Mouse (Mus musculus) forebrain, postnatal 0 days (tissue): Measurements from ENCODE around the gene Vamp9. TPM values are rescaled to one million over a fixed set of nuclear protein-coding genes. Genes with fewer than 3 reads are reported as not detected.

Experiments used
- ATAC-seq: fragments of 200-750 bp; cut with Nextera tagmentation; 2 replicates; pipeline ENCODE4 v1.8.0; 2017; ENCODE audit warnings: mild to moderate bottlenecking, moderate library complexity
- DNase-seq: peaks from one replicate; pipeline ENCODE4 v3.0.0-alpha.2; 2015
- H3K27ac ChIP-seq: fragments of 300-500 bp; sonication (generic); 2 replicates; pipeline ENCODE4 v1.5.1; 2014; ENCODE audit warnings: low read depth, mild to moderate bottlenecking, antibody characterized with exemption, low read length, moderate library complexity, mixed read lengths
- H3K27me3 ChIP-seq: fragments of 300-500 bp; sonication (generic); 2 replicates; pipeline ENCODE4 v1.6.1; 2014; ENCODE audit warnings: mild to moderate bottlenecking, low read length, mixed read lengths; ENCODE audit not compliant: insufficient read depth
- H3K36me3 ChIP-seq: fragments of 300-500 bp; sonication (generic); 2 replicates; pipeline ENCODE4 v1.6.1; 2014; ENCODE audit warnings: mild to moderate bottlenecking, moderate library complexity; ENCODE audit not compliant: insufficient read depth
- H3K4me1 ChIP-seq: fragments of 300-500 bp; sonication (generic); 2 replicates; pipeline ENCODE4 v1.6.1; 2014; ENCODE audit warnings: antibody characterized with exemption; ENCODE audit not compliant: insufficient read depth
- H3K4me2 ChIP-seq: fragments of 300-500 bp; sonication (generic); 2 replicates; pipeline ENCODE4 v1.6.1; 2014; ENCODE audit warnings: low read depth, mild to moderate bottlenecking, moderate library complexity
- H3K4me3 ChIP-seq: fragments of 300-500 bp; sonication (generic); 2 replicates; pipeline ENCODE4 v1.5.1; 2014; ENCODE audit warnings: low read depth, low read length, mixed read lengths
- H3K9ac ChIP-seq: fragments of 300-500 bp; sonication (generic); 2 replicates; pipeline ENCODE4 v1.6.1; 2014; ENCODE audit warnings: mild to moderate bottlenecking
- H3K9me3 ChIP-seq: fragments of 300-500 bp; sonication (generic); 2 replicates; pipeline ENCODE4 v1.6.1; 2016; ENCODE audit warnings: low read length
- CTCF ChIP-seq: sonication (generic); IDR thresholded peaks from 2 replicates; pipeline ENCODE4 v1.5.1; 2016; ENCODE audit warnings: antibody characterized with exemption, control low read depth, low read depth
- WGBS: fragments of 180-500 bp; shearing (Covaris S2); extraction: QIAGEN DNeasy Blood & Tissue Kit; methylation state at CpG from one replicate; pipeline ENCODE4 v1.1.7; 2014; 5-methylcytosine and 5-hydroxymethylcytosine counted together
- polyA plus RNA-seq: library from polyadenylated mRNA; unstranded; fragments of >200 nt; fragmentation: Nextera tagmentation; extraction: Ambion mirVana; gene quantifications from 2 replicates; pipeline ENCODE4 v1.2.1, GENCODE M21; 2015
- total RNA-seq: library from RNA; depleted of rRNA; stranded (reverse); fragments of >200 nt; gene quantifications from 2 replicates; pipeline ENCODE4 v1.2.3, GENCODE M21; 2014

Vamp9 gene
- total and polyA plus RNA-seq, 2 experiments from 2014 or later: 0.52 to 0.73 TPM

DNA sequence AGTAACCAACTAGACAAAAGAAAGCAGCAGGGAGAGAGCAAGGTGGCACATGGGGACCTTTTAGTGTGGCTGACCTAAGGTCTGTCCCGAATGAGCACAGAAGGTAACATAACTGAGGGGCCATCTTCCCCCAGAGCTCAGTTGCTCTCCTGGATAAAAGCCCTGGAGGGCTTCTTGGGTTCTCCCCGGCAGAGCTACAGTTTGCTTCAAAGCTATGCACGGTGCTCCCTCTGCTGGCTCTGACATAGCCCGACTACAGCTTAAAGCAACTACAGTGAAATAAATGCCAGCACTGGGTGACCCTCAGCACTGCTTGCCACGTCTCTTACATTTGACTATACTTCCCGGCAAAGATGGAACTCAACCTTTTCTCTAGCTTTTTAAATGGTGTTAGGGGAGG is 6.0 kb upstream of the Vamp9 start:
- H3K27ac ChIP-seq: no peak overlapping the region
- ATAC-seq (peak; percentile 95), DNase-seq (peak; percentile 89)
- H3K4me3 ChIP-seq: no peak overlapping the region
- no peak overlapping the region for H3K9ac ChIP-seq
- no peaks in the 10 kb centered on the region for H3K27me3 ChIP-seq
- no peaks in the 10 kb centered on the region for H3K9me3 ChIP-seq
- H3K4me1 ChIP-seq: no peaks in the 10 kb centered on the region
- peak; percentile 90 for TF ChIP-seq CTCF
- no peak overlapping the region for H3K4me2 ChIP-seq
- no peaks in the 10 kb centered on the region for H3K36me3 ChIP-seq
- WGBS: 7% methylated on average over 6 of the region's 6 CpGs

DNA sequence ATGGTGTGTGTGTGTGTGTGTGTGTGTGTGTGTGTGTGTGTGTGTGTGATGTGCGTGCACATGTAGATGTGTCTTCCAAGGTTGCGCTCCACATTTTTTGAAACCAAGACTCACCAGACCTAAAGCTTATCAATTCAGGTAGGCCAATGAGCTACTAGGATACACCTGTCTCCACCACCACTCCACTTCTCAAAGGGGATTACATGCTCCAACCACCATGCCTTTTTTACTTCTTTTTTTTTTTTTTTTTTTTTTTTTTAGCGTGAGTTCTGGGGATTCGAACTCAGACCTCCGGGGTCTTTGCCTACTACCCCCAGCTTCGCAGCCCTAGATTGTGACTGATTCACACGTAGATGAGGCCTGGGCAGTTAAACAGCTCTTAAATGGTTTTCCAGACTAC is 323 bp upstream of the Vamp9 start:
- no peaks in the 10 kb centered on the region for H3K36me3 ChIP-seq
- H3K4me3 ChIP-seq: peak overlapping the region; percentile 51
- ATAC-seq (no peak), DNase-seq (no peak)
- no peaks in the 10 kb centered on the region for H3K9me3 ChIP-seq
- H3K4me1 ChIP-seq: 0 out of 2 replicates have a peak, but pooled peaks cover 4% of the 10 kb centered on the region
- no peak overlapping the region for H3K27ac ChIP-seq
- H3K4me2 ChIP-seq: peak overlapping the region; percentile 60
- no peak overlapping the region for H3K9ac ChIP-seq
- 70% methylated on average over 7 of the region's 7 CpGs for WGBS
- TF ChIP-seq CTCF: no peak
- no peaks in the 10 kb centered on the region for H3K27me3 ChIP-seq

DNA sequence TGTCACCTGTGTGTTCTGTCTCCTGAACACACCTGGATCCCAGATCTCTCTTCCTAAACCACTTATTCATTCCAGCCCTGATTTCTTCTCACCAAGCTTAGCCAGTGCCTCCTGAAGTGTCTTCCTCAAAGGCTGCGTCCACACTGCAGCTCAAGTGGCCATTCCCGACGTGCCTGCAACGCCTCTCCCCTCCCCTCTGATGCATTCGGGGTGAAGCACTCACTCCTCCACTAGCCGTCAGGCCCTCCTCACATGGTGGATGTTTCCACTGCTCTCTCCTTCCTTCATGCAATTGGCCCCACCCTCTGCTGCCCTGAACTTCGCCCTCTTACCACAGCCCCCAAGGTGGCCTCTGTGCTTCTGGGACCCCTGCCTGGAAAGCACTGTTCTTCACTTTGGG is 9.4 kb downstream of the Vamp9 start:
- 57% methylated on average over 7 of the region's 7 CpGs for WGBS
- no peaks in the 10 kb centered on the region for H3K9me3 ChIP-seq
- DNase-seq (no peak), ATAC-seq (no peak)
- H3K4me2 ChIP-seq: no peak overlapping the region
- H3K4me1 ChIP-seq: no peaks in the 10 kb centered on the region
- no peak for TF ChIP-seq CTCF
- H3K36me3 ChIP-seq: no peaks in the 10 kb centered on the region
- H3K9ac ChIP-seq: no peak overlapping the region
- H3K27ac ChIP-seq: no peak overlapping the region
- H3K27me3 ChIP-seq: no peaks in the 10 kb centered on the region
- no peak overlapping the region for H3K4me3 ChIP-seq

DNA sequence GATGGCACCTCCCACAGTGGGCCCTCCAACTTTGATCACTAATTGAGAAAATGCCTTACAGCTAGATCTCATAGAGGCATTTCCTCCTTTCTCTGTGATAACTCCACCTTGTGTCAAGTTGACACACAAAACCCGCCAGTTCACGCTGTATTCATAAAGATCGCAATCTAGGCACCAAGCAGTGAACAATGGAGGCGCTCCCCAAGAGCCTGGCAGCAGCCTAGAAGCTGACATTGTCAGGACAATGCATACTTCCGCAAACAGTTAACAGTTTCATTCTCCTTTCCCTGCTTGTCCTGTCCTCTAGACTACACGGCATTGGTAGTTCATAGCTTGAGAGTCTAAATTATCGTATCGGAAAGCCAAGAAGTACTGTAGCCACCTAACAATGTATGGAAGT is 16.0 kb downstream of the Vamp9 start:
- WGBS: 70% methylated on average over 8 of the region's 8 CpGs
- DNase-seq (no peak), ATAC-seq (no peak)

DNA sequence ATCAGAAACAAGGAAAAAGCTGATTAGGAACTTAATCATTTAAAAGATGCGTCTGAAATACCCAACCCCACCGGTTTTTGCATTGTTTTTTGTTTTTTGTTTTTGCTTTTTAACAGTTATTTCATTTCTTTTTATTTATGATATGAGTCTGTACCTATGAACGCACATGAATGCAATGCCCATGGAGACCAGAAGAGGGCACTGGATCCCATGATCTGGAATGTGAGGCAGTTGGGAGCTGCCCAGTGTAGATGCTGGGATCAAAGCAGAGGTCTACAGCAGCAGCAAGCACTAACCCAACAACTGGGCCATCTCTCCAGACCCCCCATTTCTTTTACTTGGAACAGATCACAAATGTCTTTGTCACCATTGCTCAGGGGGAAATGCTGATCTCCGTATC is 21.9 kb downstream of the Vamp9 start:
- Histone ChIP-seq H3K9me3 (no peaks in the 10 kb centered on the region), H3K4me2 (no peak overlapping the region), H3K4me3 (no peak overlapping the region), H3K9ac (no peak overlapping the region), H3K27ac (no peak overlapping the region), H3K27me3 (no peaks in the 10 kb centered on the region), H3K4me1 (no peaks in the 10 kb centered on the region), H3K36me3 (no peaks in the 10 kb centered on the region)
- 52% methylated on average over 4 of the region's 4 CpGs for WGBS
- ATAC-seq: no peak
- peak; percentile 59 for TF ChIP-seq CTCF
- peak; percentile 26 for DNase-seq

More for the DNA sequence above, 16.0 kb downstream of the Vamp9 start:
- H3K27ac ChIP-seq: no peak overlapping the region
- H3K4me3 ChIP-seq: no peak overlapping the region
- H3K4me1 ChIP-seq: no peaks in the 10 kb centered on the region
- H3K9ac ChIP-seq: no peak overlapping the region
- no peaks in the 10 kb centered on the region for H3K9me3 ChIP-seq
- no peak overlapping the region for H3K4me2 ChIP-seq
- H3K36me3 ChIP-seq: no peaks in the 10 kb centered on the region
- H3K27me3 ChIP-seq: no peaks in the 10 kb centered on the region
- no peak for TF ChIP-seq CTCF

DNA sequence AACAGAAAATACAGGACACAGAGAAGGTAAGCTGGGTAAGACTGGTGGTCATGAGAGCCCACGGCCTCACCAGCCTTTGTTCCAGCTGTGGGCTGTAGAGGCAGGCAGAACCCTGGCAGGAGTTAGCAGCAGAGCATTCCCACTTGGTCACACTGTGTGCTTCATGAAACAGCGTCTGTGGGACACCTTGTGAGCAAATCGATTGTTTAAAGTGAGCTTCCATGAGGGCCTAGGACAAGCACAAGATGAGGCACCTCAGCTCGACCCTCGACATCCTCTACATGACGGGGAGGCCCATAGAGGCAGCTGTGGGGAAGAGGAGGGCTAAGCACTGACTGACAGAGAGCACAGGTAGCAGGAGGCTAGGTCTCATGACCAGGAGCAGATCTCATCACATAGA is 25.9 kb downstream of the Vamp9 start:
- Histone ChIP-seq H3K9me3 (no peaks in the 10 kb centered on the region), H3K27ac (no peak overlapping the region), H3K4me2 (no peak overlapping the region), H3K9ac (no peak overlapping the region), H3K4me1 (no peaks in the 10 kb centered on the region), H3K27me3 (no peaks in the 10 kb centered on the region), H3K4me3 (no peak overlapping the region), H3K36me3 (no peaks in the 10 kb centered on the region)
- TF ChIP-seq CTCF: no peak
- no peak for ATAC-seq
- no peak for DNase-seq
- 91% methylated on average over 6 of the region's 6 CpGs for WGBS

DNA sequence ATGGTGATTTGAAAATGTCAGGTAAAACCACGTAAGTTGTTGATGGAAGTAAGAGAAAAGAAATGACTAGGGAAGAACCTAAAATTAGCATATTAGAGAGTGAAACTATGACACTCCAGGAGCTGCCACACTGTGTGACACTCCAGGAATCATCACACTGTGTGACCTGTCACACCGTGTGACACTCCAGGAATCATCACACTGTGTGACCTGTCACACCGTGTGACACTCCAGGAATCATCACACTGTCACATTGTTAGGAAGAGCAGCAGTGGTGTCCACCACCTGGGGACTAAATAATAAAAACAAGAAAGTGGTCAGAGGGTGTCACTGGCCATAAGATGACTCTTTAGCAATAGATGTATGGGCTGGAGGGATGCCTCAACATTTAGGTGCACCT is 33.4 kb downstream of the Vamp9 start:
- 0 out of 2 replicates have a peak, but pooled peaks cover 5% of the 10 kb centered on the region for H3K4me1 ChIP-seq
- no peaks in the 10 kb centered on the region for H3K27me3 ChIP-seq
- no peaks in the 10 kb centered on the region for H3K36me3 ChIP-seq
- TF ChIP-seq CTCF: no peak
- H3K4me2 ChIP-seq: no peak overlapping the region
- H3K9me3 ChIP-seq: no peaks in the 10 kb centered on the region
- H3K9ac ChIP-seq: no peak overlapping the region
- no peak overlapping the region for H3K27ac ChIP-seq
- peak; percentile 50; the same call in 1 of the 2 replicates for ATAC-seq
- H3K4me3 ChIP-seq: no peak overlapping the region
- no peak for DNase-seq
- WGBS: 76% methylated on average over 3 of the region's 3 CpGs

DNA sequence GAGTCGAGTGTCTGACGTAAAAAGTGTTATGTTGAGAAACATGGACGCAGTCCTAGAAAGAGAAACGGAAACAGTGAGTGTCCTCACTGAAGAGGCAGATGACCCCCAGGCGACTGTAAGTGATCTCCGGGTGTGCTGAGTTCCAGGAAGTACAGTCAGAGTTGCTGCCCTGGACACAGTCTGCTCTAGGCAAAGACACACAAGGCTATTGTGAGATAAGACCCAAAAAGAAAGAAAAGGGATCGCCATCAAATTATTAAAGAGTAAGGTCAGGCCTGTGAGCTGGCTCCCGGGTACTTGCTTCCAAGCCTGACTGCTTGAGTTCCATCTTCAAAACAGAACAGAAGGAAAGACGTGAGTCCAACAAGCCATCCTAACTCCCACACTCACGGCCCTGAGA is 35.2 kb downstream of the Vamp9 start:
- Histone ChIP-seq H3K4me3 (no peak overlapping the region), H3K4me1 (0 out of 2 replicates have a peak, but pooled peaks cover 5% of the 10 kb centered on the region), H3K9me3 (no peaks in the 10 kb centered on the region), H3K36me3 (no peaks in the 10 kb centered on the region), H3K27ac (no peak overlapping the region), H3K4me2 (no peak overlapping the region), H3K27me3 (no peaks in the 10 kb centered on the region), H3K9ac (no peak overlapping the region)
- 84% methylated on average over 10 of the region's 10 CpGs for WGBS
- TF ChIP-seq CTCF: no peak
- ATAC-seq: no peak
- DNase-seq: no peak
